Mouse (Mus musculus) right cerebral cortex, postnatal 4 days (tissue): ENCODE data around the gene Arhgap6.

Experiments used
- DNase-seq: peaks from one replicate; pipeline ENCODE4 v3.0.0-alpha.2; 2022

Arhgap6 gene

GRCm38 (mm10) chrX:169007066-169007465, 212.2 kb downstream of the Arhgap6 start:
- DNase-seq: no peak

- DNase-seq: no peak
Observed at GRCm38 (mm10) chrX:169012701-169013100, 217.8 kb downstream of the Arhgap6 start.

DNA sequence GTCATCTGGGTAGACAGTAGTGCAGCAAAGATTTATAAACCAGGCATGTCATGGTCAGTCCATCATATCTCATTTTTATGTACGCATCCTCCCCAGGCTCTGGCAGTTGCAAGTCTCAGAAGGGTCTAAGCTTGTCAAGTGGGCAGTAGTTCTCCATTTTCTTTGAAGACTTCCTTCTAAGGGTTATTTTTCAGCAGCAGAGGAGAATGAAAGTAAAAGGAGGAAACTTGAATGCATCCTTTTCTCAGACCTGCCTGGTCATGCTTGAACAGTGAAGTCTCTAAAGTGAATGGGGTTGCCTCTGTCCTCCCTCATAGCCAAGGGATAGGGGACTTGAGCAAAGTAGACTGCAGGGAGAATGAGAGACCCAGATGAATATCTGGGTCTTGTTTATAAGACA, 239.5 kb downstream of the Arhgap6 start:
- no peak for DNase-seq

DNA sequence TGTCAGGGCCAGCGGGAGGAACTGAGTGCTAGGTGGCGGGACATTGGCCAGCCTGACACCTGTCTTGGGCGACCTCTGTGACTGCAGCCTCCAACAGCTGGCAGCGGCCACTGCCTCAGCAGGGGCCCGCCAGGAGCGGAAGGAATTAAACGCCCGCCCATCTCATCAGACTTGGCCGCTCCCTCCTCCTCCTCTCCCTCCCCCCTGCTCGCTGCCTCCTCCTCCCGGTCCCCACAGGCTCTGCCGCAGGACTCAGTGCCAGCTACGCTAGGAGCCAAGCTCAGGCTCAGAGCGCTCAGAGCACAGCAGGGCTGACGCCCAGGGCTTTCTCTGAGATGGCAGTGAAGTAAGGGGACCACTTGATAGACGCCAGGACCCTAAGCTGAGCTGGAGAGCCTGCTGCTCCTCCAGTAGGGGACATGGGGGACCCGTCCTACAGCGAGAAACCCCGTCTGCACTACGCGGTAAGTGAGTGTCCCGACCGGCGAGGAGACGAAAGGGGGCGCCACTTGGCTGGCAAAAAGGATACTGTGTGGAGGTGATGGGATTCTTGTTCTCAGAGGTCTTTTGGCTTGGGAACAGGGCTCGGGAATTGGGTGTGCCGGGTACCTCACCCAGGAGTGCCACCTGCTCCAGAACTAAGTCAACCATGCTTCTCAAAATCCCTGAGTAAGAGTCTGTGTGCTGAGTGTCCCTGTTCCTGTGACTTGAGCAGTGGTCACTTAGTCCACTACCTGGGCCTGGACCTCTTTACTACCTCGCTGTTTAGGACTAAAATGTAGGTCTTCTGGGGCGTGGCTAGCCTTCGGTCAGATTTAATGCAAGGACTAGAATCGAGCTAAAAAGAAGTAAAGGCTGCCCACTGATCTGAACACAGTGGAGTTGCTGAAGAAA, 241.8 kb downstream of the Arhgap6 start:
- peak; percentile 48 for DNase-seq

- DNase-seq: no peak
Observed at GRCm38 (mm10) chrX:169037401-169037800, 242.5 kb downstream of the Arhgap6 start.

DNA sequence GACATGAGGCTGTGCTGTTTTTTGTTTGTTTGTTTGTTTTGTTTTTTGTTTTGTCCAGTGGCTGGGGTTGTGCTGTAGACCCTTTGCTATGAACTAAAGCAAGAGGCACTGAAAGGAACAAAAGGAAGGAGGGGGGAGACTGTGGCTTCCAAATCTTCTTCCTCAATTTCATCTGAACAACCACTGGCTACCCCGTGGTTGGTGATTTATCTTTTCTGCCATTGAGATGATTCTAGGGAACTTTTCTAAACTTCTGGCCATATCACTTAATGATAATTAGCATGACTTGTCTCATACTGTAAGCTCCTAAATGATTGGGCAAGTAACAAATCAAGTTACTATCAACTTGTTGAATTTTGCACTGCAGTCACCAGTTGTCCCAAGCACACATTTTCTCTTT, 249.0 kb downstream of the Arhgap6 start:
- DNase-seq: no peak

- DNase-seq: no peak
Observed at GRCm38 (mm10) chrX:169047595-169047994, 252.7 kb downstream of the Arhgap6 start.

- no peak for DNase-seq
Observed at GRCm38 (mm10) chrX:169049550-169049949, 254.7 kb downstream of the Arhgap6 start.

DNA sequence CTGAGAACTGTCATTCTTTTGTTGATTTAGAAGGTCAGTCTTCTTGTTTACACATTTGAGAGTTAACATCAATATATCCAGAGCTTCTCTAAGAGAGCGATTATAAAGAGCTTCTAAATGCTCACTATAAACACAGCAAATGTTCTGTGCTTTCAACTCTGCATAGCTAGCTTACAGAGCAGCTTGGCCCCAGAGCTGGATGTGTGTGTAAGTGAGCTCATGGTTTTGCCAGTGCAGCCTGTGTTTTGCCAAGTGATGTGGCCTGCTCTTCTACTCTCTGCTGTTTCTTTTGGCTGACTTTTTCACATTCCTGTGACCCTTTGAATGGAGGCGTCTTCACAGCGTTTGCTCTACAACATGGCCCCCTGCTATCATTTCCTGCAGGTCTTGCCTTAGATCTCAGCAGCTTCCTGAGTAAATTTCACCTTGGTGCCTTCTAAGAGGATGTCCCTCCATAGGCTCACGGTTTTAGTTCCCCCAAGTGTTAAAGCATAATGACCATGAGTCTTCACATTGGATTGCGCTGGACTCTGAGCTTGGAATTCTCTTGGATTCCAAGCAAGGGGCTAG, 259.1 kb downstream of the Arhgap6 start:
- no peak for DNase-seq

- DNase-seq: no peak
Observed at GRCm38 (mm10) chrX:169062555-169062954, 267.7 kb downstream of the Arhgap6 start.

DNA sequence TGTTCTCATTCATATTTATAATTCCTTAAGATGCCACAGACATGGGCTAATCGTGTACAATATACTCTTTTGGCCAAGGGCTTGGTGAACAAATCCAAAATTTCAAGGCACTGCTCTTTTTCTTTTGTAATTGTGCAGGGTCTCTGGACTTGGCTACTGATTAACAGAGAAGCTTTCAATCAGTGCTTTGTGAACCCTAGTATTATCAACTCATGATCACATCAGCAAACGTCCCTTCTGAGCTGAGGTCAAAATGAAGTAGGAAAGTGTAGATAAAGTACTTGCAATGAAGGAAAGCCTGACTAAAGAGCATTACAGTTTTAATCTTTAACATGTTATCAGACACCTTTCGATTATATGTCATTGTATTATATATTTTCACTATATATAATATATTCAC, 270.4 kb downstream of the Arhgap6 start:
- no peak for DNase-seq

- no peak for DNase-seq
Observed at GRCm38 (mm10) chrX:169065922-169066321, 271.0 kb downstream of the Arhgap6 start.

DNA sequence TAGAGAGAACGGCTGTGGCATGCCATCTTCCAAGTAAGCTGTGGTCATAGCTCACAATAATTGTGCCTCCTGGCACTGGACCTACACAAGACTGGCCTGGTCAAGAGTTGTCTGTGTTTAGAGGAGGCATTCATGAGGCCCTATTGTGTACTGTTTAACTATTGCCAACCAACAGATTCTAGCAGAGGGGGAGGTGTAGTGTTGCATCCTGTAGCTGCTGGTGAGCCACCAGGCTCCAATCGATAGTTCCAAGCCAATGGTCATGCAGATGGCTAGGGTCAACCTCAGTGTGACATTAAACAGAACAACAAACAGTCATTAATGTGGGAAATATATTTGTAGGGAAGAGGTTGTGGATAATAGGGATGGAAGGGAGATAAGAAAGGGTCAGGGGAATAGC, 280.1 kb downstream of the Arhgap6 start:
- DNase-seq: no peak

DNA sequence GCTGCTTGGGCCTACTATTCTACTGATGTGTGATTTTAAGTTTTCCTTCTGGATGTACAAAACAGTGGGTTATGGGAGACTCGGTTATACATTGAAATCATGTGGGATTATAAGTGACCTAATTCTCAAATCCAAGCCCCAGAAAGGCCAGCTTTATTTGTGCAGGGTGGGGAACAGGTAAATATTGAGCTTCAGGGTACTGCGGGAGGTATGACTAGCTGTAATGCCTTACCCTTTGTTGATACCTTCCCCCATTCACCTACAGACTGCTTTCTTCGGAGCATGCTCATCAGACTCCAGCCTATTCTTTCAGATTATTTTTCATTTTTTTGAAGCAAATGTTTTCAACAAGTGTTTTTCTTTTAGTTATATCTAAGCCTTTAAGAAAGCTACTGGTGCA, 286.7 kb downstream of the Arhgap6 start:
- DNase-seq: no peak

- DNase-seq: peak; percentile 58
Observed at GRCm38 (mm10) chrX:169085871-169086270, 291.0 kb downstream of the Arhgap6 start.

- DNase-seq: no peak
Observed at GRCm38 (mm10) chrX:169089221-169089620, 294.3 kb downstream of the Arhgap6 start.

DNA sequence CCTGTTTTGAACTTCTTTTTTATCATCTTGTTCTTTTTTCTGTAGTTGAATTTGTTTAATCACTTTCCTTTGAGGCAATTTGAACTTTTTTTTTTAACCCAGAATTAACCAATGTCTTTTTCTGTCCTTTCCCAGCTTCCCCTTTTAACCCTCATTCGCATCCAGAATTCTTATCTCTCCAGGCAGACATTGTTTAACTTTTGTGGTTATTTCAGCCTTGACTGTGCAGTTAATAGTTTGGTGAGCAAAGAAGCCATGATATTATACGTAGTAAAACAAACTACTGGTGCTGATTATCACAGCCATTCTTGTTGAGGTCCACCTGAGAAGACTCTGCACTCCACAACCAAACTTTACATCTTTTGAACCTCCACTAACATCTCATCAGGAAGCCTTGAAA, 299.7 kb downstream of the Arhgap6 start:
- DNase-seq: no peak

- no peak for DNase-seq
Observed at GRCm38 (mm10) chrX:169095584-169095983, 300.7 kb downstream of the Arhgap6 start.

- DNase-seq: no peak
Observed at GRCm38 (mm10) chrX:169102665-169103064, 307.8 kb downstream of the Arhgap6 start.

GRCm38 (mm10) chrX:169106048-169106622, 311.2 kb downstream of the Arhgap6 start:
- DNase-seq: no peak

DNA sequence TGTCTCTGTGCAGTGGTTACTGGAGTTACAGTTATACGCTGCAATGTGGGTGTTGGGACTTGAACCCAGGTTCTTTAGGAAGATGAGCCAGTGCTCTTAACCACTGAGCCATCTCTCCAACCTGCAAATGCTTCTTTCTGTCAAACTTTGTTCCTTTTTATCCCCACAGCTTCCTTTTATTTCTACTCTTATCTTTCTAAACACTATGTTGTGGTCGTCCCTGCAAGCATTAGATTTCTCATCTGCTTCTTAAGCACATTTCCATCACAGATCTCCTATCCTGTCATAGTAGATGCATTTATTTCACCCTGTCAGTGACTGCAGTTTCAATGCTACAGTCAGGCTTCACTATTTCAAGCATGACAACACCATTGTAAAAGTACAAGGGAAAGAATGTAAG, 312.5 kb downstream of the Arhgap6 start:
- DNase-seq: no peak

GRCm38 (mm10) chrX:169110031-169110430, 315.1 kb downstream of the Arhgap6 start:
- no peak for DNase-seq

GRCm38 (mm10) chrX:169112662-169113061, 317.8 kb downstream of the Arhgap6 start:
- DNase-seq: peak; percentile 1

DNA sequence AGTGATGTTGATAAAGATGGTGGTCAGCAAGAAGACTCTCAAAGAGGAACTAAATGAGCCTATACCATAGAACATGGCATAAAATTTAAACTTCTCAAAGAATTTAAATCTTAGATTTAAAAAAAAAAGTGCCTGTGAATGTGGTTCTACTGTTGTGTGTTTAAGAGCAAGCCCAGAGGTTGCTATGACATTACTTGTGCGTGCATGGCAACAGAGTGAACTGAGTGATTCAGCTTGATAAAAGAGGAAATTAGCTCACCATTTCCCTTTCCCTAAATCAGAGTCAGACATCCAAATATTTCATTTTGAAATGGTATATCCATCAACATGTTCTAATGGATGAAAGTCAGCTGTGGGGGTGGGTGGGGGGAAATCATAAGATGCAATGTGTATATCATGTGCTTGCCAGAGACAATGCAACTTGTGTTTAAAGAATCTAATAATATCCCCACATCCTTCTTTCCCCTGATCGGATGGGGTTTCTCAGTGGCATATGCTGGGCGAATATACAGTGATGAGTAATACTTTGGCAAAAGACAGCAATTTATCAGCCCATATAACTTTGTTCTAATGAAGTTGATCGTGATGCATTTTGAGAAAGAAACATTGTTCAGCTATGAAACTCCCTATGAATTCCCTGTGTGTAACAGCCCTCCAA, 328.3 kb downstream of the Arhgap6 start:
- DNase-seq: no peak
